ENCODE assay signal across 22 mouse cellular contexts in the genomic region with DNA sequence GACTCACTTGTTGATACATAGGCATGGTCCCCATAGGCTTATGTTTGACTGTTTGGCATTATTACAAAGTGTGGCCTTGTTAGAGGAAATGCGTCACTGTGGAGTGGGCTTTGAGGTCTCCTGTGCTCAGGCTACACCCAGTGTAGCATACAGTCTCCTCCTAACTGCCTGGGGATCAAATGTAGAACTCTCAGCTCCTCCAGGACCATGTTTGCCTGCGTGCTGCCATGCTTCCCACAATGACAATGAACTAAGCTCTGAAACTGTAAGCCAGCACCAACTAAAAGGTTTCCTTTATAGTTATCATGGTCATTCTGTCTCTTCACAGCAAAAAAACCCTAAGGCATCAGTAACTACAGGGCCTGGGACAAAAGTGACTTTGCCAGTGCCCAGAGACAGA.
DNase-seq lines count a peak whose midpoint lies in the region; ATAC-seq and TF ChIP-seq lines count a peak whose summit lies in the region.
"Had no signal": no experiment of that assay in that cellular context is flagged by ENCODE, and none has a peak within 500 bp of the region (broad histone marks: within the 10 kb centered on the region; RNA-seq: fewer than 3 reads in every experiment).

No protein-coding gene starts in this region.

- in situ Hi-C loops in CH12.LX (cut with MboI; ENCODE audit: low pct_ligation_motif_present, low pct_unique_long_range_greater_than_20kb, low sequenced_read_pairs): no loop called here

- no peak for TF ChIP-seq RAD21 in CH12.LX (IDR thresholded peaks at IDR 0.05; ENCODE audit: low read depth, low read length)

- dilution Hi-C loops in CH12.LX (cut with MboI; ENCODE audit: extremely low pct_ligation_motif_present, extremely low pct_unique_long_range_greater_than_20kb, low sequenced_read_pairs): loop anchor here (10.0 kb wide), 1 partner anchor 57 kb away; no protein-coding TSS in a partner anchor

- no peak overlapping the region for H3K4me2 ChIP-seq in hindbrain, embryonic 15.5 days
- H3K4me2 ChIP-seq in hindbrain, embryonic 11.5 days (replicated peaks; ENCODE audit: low read depth, low read length): no peak overlapping the region
- no peak overlapping the region for H3K4me2 ChIP-seq in CH12.LX (ENCODE audit: insufficient read depth, low read depth, poor library complexity, severe bottlenecking)
- H3K4me2 ChIP-seq: embryonic facial prominence, embryonic 13.5 days; embryonic facial prominence, embryonic 15.5 days; forebrain, embryonic 12.5 days had no signal

- H3K27ac ChIP-seq in hindbrain, embryonic 15.5 days (replicated peaks): 0 out of 2 replicates have a peak overlapping the region, but pooled peaks have one; percentile 15
- no peak overlapping the region for H3K27ac ChIP-seq in hindbrain, embryonic 11.5 days (ENCODE audit: low read depth, low read length)
- H3K27ac ChIP-seq in CH12.LX (ENCODE audit: insufficient read depth, low read depth): peak overlapping the region; percentile 4; the same call in 1 of the 2 replicates
- H3K27ac ChIP-seq: embryonic facial prominence, embryonic 13.5 days; embryonic facial prominence, embryonic 15.5 days; forebrain, embryonic 10.5 days; forebrain, embryonic 12.5 days had no signal

- no peak for TF ChIP-seq EP300 in CH12.LX (IDR thresholded peaks at IDR 0.05; ENCODE audit: low read length)

- no peaks in the 10 kb centered on the region for H3K4me1 ChIP-seq in hindbrain, embryonic 15.5 days (replicated peaks)
- H3K4me1 ChIP-seq in hindbrain, embryonic 11.5 days (replicated peaks; ENCODE audit: control insufficient read depth, insufficient read depth, low read length): no peaks in the 10 kb centered on the region
- peaks cover 0 to 9% of the 10 kb centered on the region in 2 experiments; a peak in 2 of 4 replicates for H3K4me1 ChIP-seq in CH12.LX (ENCODE audit: control insufficient read depth in 1 of 2, insufficient read depth in 2 of 2)
- H3K4me1 ChIP-seq: embryonic facial prominence, embryonic 13.5 days; embryonic facial prominence, embryonic 15.5 days; forebrain, embryonic 10.5 days; forebrain, embryonic 12.5 days had no signal

- H3K9me3 ChIP-seq in hindbrain, embryonic 15.5 days: no peaks in the 10 kb centered on the region
- no peaks in the 10 kb centered on the region for H3K9me3 ChIP-seq in hindbrain, embryonic 11.5 days (ENCODE audit: control insufficient read depth, low read length)
- H3K9me3 ChIP-seq in CH12.LX (replicated peaks; ENCODE audit: low read length): no peaks in the 10 kb centered on the region
- H3K9me3 ChIP-seq: embryonic facial prominence, embryonic 13.5 days; embryonic facial prominence, embryonic 15.5 days; forebrain, embryonic 10.5 days; forebrain, embryonic 12.5 days had no signal

- H3K36me3 ChIP-seq in hindbrain, embryonic 15.5 days: no peaks in the 10 kb centered on the region
- no peaks in the 10 kb centered on the region for H3K36me3 ChIP-seq in hindbrain, embryonic 11.5 days (ENCODE audit: control insufficient read depth, insufficient read depth, low read length)
- peaks cover 33 to 48% of the 10 kb centered on the region in 2 experiments for H3K36me3 ChIP-seq in CH12.LX (replicated peaks in 1 of 2; ENCODE audit: control insufficient read depth in 1 of 2, insufficient read depth in 1 of 2, low read length in 1 of 2)

- no peak overlapping the region for H3K4me3 ChIP-seq in hindbrain, embryonic 15.5 days
- no peak overlapping the region for H3K4me3 ChIP-seq in hindbrain, embryonic 11.5 days (ENCODE audit: low read depth, low read length)
- no peak overlapping the region for H3K4me3 ChIP-seq in CH12.LX (replicated peaks in 1 of 3; ENCODE audit: low read depth in 2 of 3, low read length in 2 of 3, poor library complexity in 1 of 3)
- H3K4me3 ChIP-seq: embryonic facial prominence, embryonic 13.5 days; embryonic facial prominence, embryonic 15.5 days; erythroblast, embryonic 14.5 days; forebrain, embryonic 10.5 days; forebrain, embryonic 12.5 days had no signal

- WGBS in hindbrain, embryonic 15.5 days: 81% methylated on average over 2 of the region's 2 CpGs
- WGBS in hindbrain, embryonic 11.5 days: 90% methylated on average over 2 of the region's 2 CpGs

- DNase-seq in hindbrain, embryonic 11.5 days (ENCODE audit: low spot score): no peak
- DNase-seq in 416B (ENCODE audit: low read depth) (peak; percentile 29), CH12.LX (ENCODE audit: extremely low read depth) (no peak)
- no peak for DNase-seq in thymus, postnatal 10 days (ENCODE audit: low spot score in 2 of 2)
- DNase-seq: adrenal gland, adult 2 months; adrenal gland, postnatal 10 days; adrenal gland, postnatal 25 days; B cell, adult 2 months; cerebellum, adult 11 months; cerebellum, adult 18-20 months; cerebellum, adult 8-10 months; cerebellum, adult 9-11 months; cerebellum, postnatal 14 days; cerebellum, postnatal 36 days; embryo, embryonic 11 days had no signal

- H3K79me2 ChIP-seq in CH12.LX (replicated peaks; ENCODE audit: control insufficient read depth, extremely low read depth, insufficient read depth, poor library complexity, severe bottlenecking): no peaks in the 10 kb centered on the region; the same call in 1 of the 2 replicates

- no peak for TF ChIP-seq POLR2A in CH12.LX (IDR thresholded peaks at IDR 0.05; ENCODE audit: low read depth, low read length)

- TF ChIP-seq CTCF in CH12.LX (conservative IDR thresholded peaks at IDR 0.05 in 1 of 2, IDR thresholded peaks at IDR 0.05 in 1 of 2; ENCODE audit: low read depth in 2 of 2, low read length in 2 of 2): no peak

- H3K27me3 ChIP-seq in hindbrain, embryonic 15.5 days: no peaks in the 10 kb centered on the region
- H3K27me3 ChIP-seq in hindbrain, embryonic 11.5 days (ENCODE audit: control insufficient read depth, insufficient read depth, low read length): no peaks in the 10 kb centered on the region
- no peaks in the 10 kb centered on the region for H3K27me3 ChIP-seq in CH12.LX (replicated peaks)
- H3K27me3 ChIP-seq: embryonic facial prominence, embryonic 13.5 days; embryonic facial prominence, embryonic 15.5 days; forebrain, embryonic 12.5 days had no signal

- no peak for ATAC-seq in hindbrain, embryonic 15.5 days (ENCODE audit: low FRiP score, low read depth)
- no peak for ATAC-seq in hindbrain, embryonic 11.5 days (ENCODE audit: low FRiP score)
- ATAC-seq: CD4-positive, CD25-positive, alpha-beta regulatory T cell, adult 4 months had no signal

- H3K9ac ChIP-seq in hindbrain, embryonic 15.5 days: no peak overlapping the region
- no peak overlapping the region for H3K9ac ChIP-seq in hindbrain, embryonic 11.5 days (ENCODE audit: low read depth, low read length)
- H3K9ac ChIP-seq in CH12.LX (ENCODE audit: insufficient read depth, low read depth): no peak overlapping the region
- H3K9ac ChIP-seq: embryonic facial prominence, embryonic 13.5 days; embryonic facial prominence, embryonic 15.5 days; forebrain, embryonic 12.5 days had no signal

TF ChIP-seq in CH12.LX, 34 proteins besides CTCF, POLR2A, EP300 and RAD21:
- no peak for TF ChIP-seq TBP (conservative IDR thresholded peaks at IDR 0.05; ENCODE audit: low read depth, low read length)
- TF ChIP-seq CHD2 (IDR thresholded peaks at IDR 0.05; ENCODE audit: low read length): no peak
- TF ChIP-seq POLR2AphosphoS2 (IDR thresholded peaks at IDR 0.05; ENCODE audit: low read depth, low read length): peak; percentile 91
